Mouse (Mus musculus) heart, postnatal 0 days (tissue): ENCODE data around the gene Cox6a1. TPM values are rescaled to one million over a fixed set of nuclear protein-coding genes. Genes with fewer than 3 reads are reported as not detected.

Source experiments
- ATAC-seq: fragments of 200-750 bp; cut with Nextera tagmentation; 2 replicates; pipeline ENCODE4 v1.8.0; 2017; ENCODE audit warnings: low read depth, moderate number of reproducible peaks, moderate library complexity; ENCODE audit not compliant: insufficient read depth
- DNase-seq: peaks from one replicate; pipeline ENCODE4 v3.0.0-alpha.2; 2016; ENCODE audit warnings: low spot score
- H3K27ac ChIP-seq: fragments of 300-500 bp; sonication (generic); 2 replicates; pipeline ENCODE4 v1.5.1; 2014; ENCODE audit warnings: low read depth, mild to moderate bottlenecking
- H3K27me3 ChIP-seq: fragments of 300-500 bp; sonication (generic); 2 replicates; pipeline ENCODE4 v1.6.1; 2014; ENCODE audit warnings: low read length, mixed read lengths; ENCODE audit not compliant: control insufficient read depth, insufficient read depth
- H3K36me3 ChIP-seq: fragments of 300-500 bp; sonication (generic); replicated peaks from 2 replicates; pipeline ENCODE4 v1.6.1; 2014; ENCODE audit warnings: low read length, mixed read lengths; ENCODE audit not compliant: control insufficient read depth, insufficient read depth
- H3K4me1 ChIP-seq: fragments of 300-500 bp; sonication (generic); 2 replicates; pipeline ENCODE4 v1.6.1; 2014; ENCODE audit warnings: antibody characterized with exemption; ENCODE audit not compliant: control insufficient read depth, insufficient read depth
- H3K4me2 ChIP-seq: fragments of 300-500 bp; sonication (generic); 2 replicates; pipeline ENCODE4 v1.6.1; 2014; ENCODE audit warnings: low read depth, mild to moderate bottlenecking, low read length, moderate library complexity
- H3K4me3 ChIP-seq: fragments of 300-500 bp; sonication (generic); 2 replicates; pipeline ENCODE4 v1.5.1; 2014; ENCODE audit warnings: low read depth, low read length
- H3K9ac ChIP-seq: fragments of 300-500 bp; sonication (generic); replicated peaks from 2 replicates; pipeline ENCODE4 v1.6.1; 2014; ENCODE audit warnings: low read depth, low read length, mixed read lengths
- H3K9me3 ChIP-seq: fragments of 300-500 bp; sonication (generic); replicated peaks from 2 replicates; pipeline ENCODE4 v1.6.1; 2016; ENCODE audit warnings: low read length; ENCODE audit not compliant: control insufficient read depth
- CTCF ChIP-seq: IDR thresholded peaks from 2 replicates; pipeline ENCODE4 v1.5.1; 2016; ENCODE audit warnings: antibody characterized with exemption, control low read depth, low read depth
- EP300 ChIP-seq: IDR thresholded peaks from 2 replicates; pipeline ENCODE4 v1.6.1; 2016; ENCODE audit warnings: antibody characterized with exemption, low read depth
- WGBS: fragments of 180-500 bp; shearing (Covaris S2); extraction: QIAGEN DNeasy Blood & Tissue Kit; methylation state at CpG from one replicate; pipeline ENCODE4 v1.1.7; 2014; 5-methylcytosine and 5-hydroxymethylcytosine counted together
- polyA plus RNA-seq: library from polyadenylated mRNA; unstranded; fragments of >200 nt; fragmentation: Nextera tagmentation; extraction: Ambion mirVana; gene quantifications from 2 replicates; pipeline ENCODE4 v1.2.1, GENCODE M21; 2015
- total RNA-seq: library from RNA; depleted of rRNA; stranded (reverse); fragments of >200 nt; gene quantifications from 2 replicates; pipeline ENCODE4 v1.2.3, GENCODE M21; 2014; ENCODE audit warnings: low replicate concordance

The Cox6a1 gene
- total and polyA plus RNA-seq, 2 experiments from 2014 or later = 1,690 to 2,126 TPM

GRCm38 (mm10) chr5:115347564-115347963 is 1.2 kb downstream of the Cox6a1 start:
- H3K9me3 ChIP-seq = no peaks in the 10 kb centered on the region
- ATAC-seq (peak; percentile 47), DNase-seq (peak; percentile 85)
- no peaks in the 10 kb centered on the region for H3K27me3 ChIP-seq
- H3K27ac ChIP-seq = peak overlapping the region; percentile 52
- H3K4me3 ChIP-seq = peak overlapping the region; percentile 89
- peak overlapping the region; percentile 87 for H3K9ac ChIP-seq
- 2% methylated on average over 5 of the region's 5 CpGs for WGBS
- 0 out of 2 replicates have a peak, but pooled peaks cover 6% of the 10 kb centered on the region for H3K4me1 ChIP-seq
- peak overlapping the region; percentile 95 for H3K4me2 ChIP-seq
- peaks cover 39% of the 10 kb centered on the region for H3K36me3 ChIP-seq
- TF ChIP-seq CTCF (peak; percentile 88), EP300 (no peak)

- H3K4me3 ChIP-seq = peak overlapping the region; percentile 70
- H3K9me3 ChIP-seq = no peaks in the 10 kb centered on the region
- no peak for TF ChIP-seq CTCF
- no peak for TF ChIP-seq EP300
- H3K27me3 ChIP-seq = no peaks in the 10 kb centered on the region
- peaks cover 42% of the 10 kb centered on the region for H3K36me3 ChIP-seq
- 8% methylated on average over 36 of the region's 36 CpGs for WGBS
- H3K4me1 ChIP-seq = peaks cover 11% of the 10 kb centered on the region; the same call in 1 of the 2 replicates
- peak overlapping the region; percentile 80 for H3K9ac ChIP-seq
- peak overlapping the region; percentile 59 for H3K27ac ChIP-seq
- DNase-seq = no peak
- peak overlapping the region; percentile 87 for H3K4me2 ChIP-seq
- ATAC-seq = peak; percentile 42
These were observed 7.2 kb downstream of the Cox6a1 start for GRCm38 (mm10) chr5:115341314-115342165.

- Histone ChIP-seq H3K27ac (peak within 1 kb of the TSS; percentile 59), H3K36me3 (peaks cover 39% of the 10 kb centered on the region), H3K27me3 (no peaks in the 10 kb centered on the region), H3K4me2 (peak within 1 kb of the TSS; percentile 87), H3K4me3 (peak within 1 kb of the TSS; percentile 70), H3K4me1 (peaks cover 11% of the 10 kb centered on the region; the same call in 1 of the 2 replicates), H3K9ac (peak within 1 kb of the TSS; percentile 80), H3K9me3 (no peaks in the 10 kb centered on the region)
- TF ChIP-seq EP300 = peak; percentile 51; the same call in 1 of the 2 replicates
- TF ChIP-seq CTCF = no peak
- DNase-seq (peak; percentile 91), ATAC-seq (peak; percentile 94)
- WGBS = 1% methylated on average over 62 of the region's 62 CpGs
These were observed 8.0 kb downstream of the Cox6a1 start, which contains the start of the genes Gatc and Triap1 for GRCm38 (mm10) chr5:115340577-115341313. Gene Gatc (minus strand): TSS chr5:115341178. Gene Triap1 (plus strand): TSS chr5:115341225.

GRCm38 (mm10) chr5:115340007-115340406 is 8.8 kb downstream of the Cox6a1 start:
- Histone ChIP-seq H3K9ac (peak overlapping the region; percentile 80), H3K9me3 (no peaks in the 10 kb centered on the region), H3K27ac (no peak overlapping the region), H3K4me1 (peaks cover 11% of the 10 kb centered on the region; the same call in 1 of the 2 replicates), H3K27me3 (no peaks in the 10 kb centered on the region), H3K36me3 (peaks cover 39% of the 10 kb centered on the region), H3K4me2 (peak overlapping the region; percentile 87), H3K4me3 (peak overlapping the region; percentile 70)
- ATAC-seq (no peak), DNase-seq (no peak)
- TF ChIP-seq CTCF (no peak), EP300 (no peak)
- 16% methylated on average over 7 of the region's 7 CpGs for WGBS

- ATAC-seq = peak; percentile 36; the same call in 1 of the 2 replicates
These were observed 15.2 kb downstream of the Cox6a1 start for GRCm38 (mm10) chr5:115333626-115334025.

More at GRCm38 (mm10) chr5:115333626-115334025, 15.2 kb downstream of the Cox6a1 start:
- WGBS = 20% methylated on average over 3 of the region's 3 CpGs
- peak overlapping the region; percentile 74 for H3K27ac ChIP-seq
- no peak overlapping the region for H3K4me3 ChIP-seq
- no peak overlapping the region for H3K4me2 ChIP-seq
- no peak overlapping the region for H3K9ac ChIP-seq
- H3K4me1 ChIP-seq = peaks cover 22% of the 10 kb centered on the region
- TF ChIP-seq EP300 = no peak
- TF ChIP-seq CTCF = no peak
- no peaks in the 10 kb centered on the region for H3K9me3 ChIP-seq
- no peaks in the 10 kb centered on the region for H3K27me3 ChIP-seq
- H3K36me3 ChIP-seq = peaks cover 60% of the 10 kb centered on the region
- DNase-seq = peak; percentile 43
